Mouse (Mus musculus): ENCODE data around the gene Rbmxl1.

Gene Rbmxl1

DNA sequence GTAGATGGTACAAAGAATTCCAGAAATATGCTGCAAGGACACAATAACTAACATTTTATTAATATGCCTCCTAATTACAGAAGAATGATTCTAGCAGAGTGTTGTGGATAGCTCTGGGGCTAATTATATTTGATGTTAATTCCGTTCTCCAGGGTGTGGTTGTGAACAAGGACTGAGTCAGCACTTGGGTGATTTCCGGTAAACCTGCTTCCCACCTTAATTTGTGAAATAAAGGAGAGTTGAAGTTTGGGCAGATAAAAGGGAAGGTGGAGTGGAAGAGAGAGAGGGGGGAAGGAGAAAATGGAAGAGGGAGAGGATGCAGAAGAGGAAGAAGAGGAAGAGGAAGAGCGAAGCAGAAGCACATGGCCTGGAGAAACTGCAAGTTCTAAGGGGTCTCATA is 19.0 kb downstream of the Rbmxl1 start:
- DNase-seq, result no peak

- DNase-seq, result no peak
Observed at GRCm38 (mm10) chr8:78477051-78477829, 31.5 kb downstream of the Rbmxl1 start.

- no peak for DNase-seq
Observed at GRCm38 (mm10) chr8:78467889-78468288, 40.8 kb downstream of the Rbmxl1 start.

- DNase-seq, result no peak
Observed at GRCm38 (mm10) chr8:78463941-78464340, 44.8 kb downstream of the Rbmxl1 start.

GRCm38 (mm10) chr8:78456441-78456840 is 52.3 kb downstream of the Rbmxl1 start:
- DNase-seq, result no peak

Measured in right cerebral cortex, postnatal 4 days (tissue).